Mouse (Mus musculus): ENCODE measurements at regions not wholly inside any gene's neighbourhood (a gene's known extent, or its start where the extent isn't known, plus 50 kb on each side); places are given as distances from the start of the nearest gene placed in this dataset.

DNA sequence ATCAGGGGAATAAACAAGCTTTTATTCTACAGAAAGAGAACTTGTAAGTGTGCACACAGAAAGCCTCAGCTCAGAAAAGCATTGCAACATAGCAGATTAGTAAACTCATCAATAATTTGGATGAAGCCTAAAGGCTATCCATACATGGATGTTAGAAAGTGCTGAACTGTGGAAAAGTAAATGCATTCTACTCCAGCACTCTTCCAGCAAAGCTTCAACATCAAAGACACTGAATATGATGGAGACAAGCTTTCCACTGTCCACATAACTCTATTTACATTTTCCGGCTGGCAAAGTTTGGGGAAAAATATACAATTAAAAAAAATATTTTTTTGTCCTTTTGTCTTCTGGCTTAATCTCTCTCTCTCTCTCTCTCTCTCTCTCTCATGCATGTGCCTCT is 69.7 kb downstream of the Slitrk6 start:
- in situ Hi-C loops (cut with MboI, MseI), result no loop called here

DNA sequence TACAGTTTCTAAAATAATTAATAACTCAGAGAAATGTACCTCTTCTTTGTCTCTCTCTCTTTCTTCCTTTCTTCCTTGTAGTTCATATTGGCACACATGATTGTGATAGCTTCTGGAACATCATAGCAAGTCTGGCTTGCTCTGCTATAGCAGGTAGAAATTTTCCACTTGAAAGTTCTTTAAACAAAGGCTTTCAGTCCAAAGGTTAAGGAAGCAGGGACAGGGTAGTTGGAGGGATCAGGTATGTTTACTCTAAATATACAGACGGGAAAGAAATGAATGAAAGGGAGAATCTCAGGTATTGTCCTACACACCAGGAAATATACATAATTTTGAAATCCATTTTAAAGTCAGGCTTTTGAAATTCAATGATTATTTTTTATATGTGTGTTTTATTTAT is 75.2 kb downstream of the Slitrk6 start:
- in situ Hi-C loops (cut with MboI, MseI), result no loop called here

DNA sequence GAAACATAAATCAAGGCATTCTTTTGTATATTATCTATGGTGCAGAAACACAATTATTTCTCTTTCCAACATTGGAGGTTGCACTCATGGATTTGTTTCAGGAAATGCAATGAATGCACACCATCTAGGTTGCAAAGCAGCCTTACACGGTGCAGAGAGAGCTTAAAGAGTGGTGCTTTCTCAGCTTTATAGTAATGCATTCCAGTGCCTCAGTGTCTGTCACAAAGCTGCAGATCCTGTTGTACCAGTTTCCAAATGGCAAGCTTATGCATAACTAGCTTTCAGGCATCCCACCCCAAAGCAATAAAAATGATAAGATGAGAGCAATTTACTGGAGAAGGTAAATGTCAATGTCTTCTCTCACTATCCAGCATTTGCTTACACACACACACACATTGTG is 89.2 kb downstream of the Slitrk6 start:
- in situ Hi-C loops (cut with MboI, MseI), result no loop called here

DNA sequence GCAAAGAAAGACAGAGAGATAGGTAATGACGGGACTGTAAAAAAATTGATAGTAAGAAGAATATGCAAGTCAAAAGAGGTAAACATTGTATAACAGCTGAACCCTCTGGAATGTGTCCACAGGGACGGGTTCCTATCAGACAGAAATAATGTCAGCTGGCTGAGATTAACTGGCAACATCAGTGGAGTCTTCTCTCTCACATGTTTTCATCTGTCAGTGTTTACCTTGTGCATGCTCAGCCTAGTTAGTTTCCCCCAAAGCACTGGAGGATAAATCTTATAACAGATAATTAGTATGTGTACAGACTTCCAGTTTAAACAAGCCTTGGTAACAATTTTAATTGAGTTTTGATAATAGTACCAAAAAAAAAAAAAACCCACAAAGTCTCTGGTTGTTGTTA is 91.7 kb downstream of the Slitrk6 start:
- in situ Hi-C loops (cut with MboI, MseI), result no loop called here

DNA sequence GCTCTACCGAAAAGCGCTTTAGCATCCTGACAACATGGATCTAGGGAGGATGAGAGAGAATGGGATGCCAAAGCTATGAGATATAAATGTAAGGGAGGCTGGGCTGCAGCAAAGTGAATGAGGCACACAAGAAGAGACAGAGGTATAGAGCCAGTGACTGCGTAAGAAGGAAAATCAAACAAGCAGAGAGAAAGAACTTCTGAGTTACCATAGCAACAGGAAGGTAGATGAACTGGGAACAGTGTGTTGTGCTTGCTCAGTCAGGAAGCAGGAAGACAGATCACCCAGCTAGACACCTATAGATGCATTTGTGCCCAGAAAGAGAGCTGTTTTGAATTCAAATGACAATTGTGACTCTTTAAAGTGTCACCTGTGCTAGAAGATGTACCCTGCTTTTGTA is 120.8 kb downstream of the Slitrk6 start:
- in situ Hi-C loops (cut with MboI, MseI), result no loop called here

DNA sequence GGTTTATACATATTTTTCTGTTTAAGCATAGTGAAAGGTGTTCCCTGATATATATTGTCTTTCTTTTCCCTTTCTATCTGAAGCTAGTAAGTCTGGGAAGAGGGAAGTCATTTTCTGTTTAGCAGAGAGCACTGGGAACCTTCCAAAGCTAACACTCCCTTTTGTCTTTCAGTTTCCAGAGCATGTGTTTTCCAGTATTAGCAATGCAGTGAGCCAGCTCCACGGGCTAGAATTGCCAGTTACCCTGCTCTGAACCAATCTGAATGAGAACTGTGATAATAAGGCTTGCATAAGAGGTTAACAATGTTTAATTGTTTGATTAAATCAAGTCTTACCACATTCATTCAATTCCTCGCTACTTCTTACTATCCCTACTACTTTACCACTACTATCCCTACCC is 131.2 kb downstream of the Slitrk6 start:
- in situ Hi-C loops (cut with MboI, MseI), result no loop called here

DNA sequence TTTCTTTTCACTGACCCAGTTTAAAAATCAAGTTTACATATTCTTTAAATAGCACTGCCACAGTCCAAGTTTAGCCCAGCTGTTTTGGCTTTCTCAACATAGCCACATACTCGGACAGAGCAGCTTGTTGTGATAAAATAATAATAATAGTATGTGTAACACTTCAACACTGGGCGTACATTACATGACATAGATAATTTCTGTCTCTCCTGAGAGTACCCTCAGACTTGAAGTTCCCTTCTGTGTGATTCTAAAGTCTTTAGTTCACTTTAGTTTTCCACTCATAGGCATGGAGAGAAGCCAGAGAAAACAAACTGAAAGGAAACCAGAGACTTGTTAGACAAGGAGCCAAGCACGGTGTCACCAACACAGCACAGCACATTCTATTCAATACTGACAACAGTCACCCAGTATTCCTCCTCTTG is 136.4 kb downstream of the Slitrk6 start:
- in situ Hi-C loops (cut with MboI, MseI), result no loop called here

DNA sequence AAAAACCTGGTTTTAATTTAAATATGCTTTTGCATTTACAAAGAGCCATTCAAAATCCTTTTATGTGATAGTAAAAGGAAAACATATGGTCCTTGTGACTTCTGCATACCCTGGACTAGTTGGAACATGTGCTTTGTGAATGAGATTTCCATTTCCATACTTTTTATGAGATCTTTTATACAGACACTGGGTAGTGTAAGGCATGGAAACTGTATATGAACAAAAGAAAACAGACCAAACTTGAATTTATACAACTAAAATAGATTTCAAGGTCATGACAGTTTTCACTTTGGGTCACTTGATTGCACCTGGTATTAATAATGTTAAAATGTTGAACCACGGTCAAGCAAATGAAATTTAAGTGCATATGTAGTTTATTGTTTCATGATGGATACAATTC is 138.5 kb downstream of the Slitrk6 start:
- in situ Hi-C loops (cut with MboI, MseI), result no loop called here

DNA sequence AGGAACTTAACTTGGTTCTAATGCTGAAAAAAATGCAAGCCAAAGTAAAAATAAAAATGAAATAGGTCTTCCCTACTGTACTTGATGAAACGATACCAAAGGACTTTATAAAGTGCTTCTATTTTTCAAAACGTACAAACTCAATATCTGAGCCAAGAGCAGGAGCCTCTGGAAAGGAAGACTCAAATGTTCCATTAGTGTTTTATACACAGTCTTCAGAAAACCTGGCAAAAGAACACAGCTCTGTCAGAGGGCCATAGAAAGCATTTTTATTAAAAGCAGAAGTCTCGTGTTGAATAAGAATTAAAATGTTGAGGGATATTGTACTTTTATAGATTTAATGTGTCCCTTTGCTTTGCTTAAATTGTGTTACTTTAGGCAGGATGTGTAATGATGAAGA is 174.6 kb downstream of the Slitrk6 start:
- in situ Hi-C loops (cut with MboI, MseI), result no loop called here

DNA sequence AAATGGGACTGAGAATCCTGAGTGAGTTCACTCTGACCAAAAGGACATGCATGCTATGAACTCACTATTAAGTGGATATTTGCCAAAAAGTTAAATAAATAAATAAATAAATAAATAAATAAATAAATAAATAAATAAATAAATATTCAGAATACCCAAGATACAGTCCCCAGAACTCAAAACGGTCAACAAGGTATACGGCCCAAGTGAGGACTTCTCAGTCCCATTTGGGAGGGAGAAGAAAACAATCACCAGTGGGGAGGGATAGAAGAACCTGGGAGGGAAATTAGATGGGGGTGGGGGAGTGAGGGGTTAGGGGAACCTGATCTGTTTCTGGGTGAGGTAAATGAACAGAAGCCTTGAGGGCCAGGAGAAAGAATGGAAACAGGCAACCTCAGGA is 184.2 kb downstream of the Slitrk6 start:
- in situ Hi-C loops (cut with MboI, MseI), result no loop called here

DNA sequence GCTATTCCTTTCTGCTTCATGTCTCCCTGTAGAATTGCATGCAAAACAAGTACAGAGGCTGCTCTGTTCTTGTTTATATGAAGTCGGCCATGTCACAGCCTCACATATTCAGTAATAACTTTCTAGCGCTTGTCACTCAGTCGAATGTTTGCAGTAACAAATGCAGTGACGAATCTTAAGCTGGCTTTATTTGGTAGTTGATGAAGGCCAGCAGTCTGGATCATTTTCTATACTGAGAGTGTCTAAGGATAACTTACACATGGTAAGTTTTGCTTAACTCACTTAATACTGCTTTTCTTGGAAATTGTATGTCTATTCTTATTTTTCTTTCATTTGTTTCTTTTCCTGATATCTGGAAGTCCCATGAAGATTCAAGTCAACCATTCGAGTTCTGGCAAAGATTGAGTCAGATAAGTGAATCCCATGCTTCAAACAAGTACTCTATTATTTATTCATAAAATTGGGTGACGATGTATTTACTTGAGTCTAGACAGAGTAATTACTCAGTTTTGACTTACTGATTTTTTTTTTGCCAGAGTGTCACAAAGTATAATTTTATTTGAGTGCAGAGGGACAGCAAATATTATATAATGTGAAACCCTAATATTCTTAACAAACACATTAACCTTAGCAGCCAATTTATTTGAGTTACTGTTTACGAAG is 189.0 kb downstream of the Slitrk6 start:
- in situ Hi-C loops (cut with MboI, MseI), result no loop called here

DNA sequence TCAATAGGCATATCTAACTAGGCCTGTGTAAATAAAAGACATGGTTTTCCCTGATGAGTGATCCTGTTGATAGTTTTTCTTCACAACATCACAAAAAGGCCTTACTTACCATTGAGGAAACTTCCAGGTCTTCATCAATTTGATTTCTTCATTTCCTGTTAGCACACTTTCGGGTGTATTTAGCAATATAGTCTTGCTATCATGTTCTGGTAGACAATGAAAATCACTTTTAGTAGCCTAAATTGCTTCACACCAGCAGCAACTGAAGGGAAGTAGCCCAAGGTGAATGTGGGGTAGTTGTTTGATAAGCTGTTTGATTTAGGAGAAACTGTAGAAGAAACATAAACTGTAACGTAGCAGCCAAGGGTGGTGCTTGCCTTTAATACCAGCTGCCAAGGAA is 190.3 kb downstream of the Slitrk6 start:
- in situ Hi-C loops (cut with MboI, MseI), result no loop called here

DNA sequence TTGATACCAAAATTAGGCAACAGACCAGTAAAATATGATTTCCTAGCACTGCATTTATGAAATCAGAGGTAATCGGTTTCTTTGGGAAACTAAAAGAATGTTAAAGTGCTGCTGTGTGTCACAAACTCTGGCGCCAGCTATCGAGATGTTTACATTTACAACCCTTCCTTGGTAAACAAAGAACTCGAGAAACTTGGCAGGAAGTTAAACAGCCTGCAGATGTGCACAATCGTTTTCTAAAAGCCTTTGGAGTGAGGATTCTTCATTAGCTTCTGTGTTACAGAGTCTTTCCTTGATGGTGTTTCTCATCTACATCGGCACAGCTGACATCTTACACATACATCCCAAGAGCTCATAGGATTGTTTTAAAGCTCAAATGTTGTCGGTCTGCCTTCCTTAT is 209.7 kb downstream of the Slitrk6 start:
- in situ Hi-C loops (cut with MboI, MseI), result no loop called here

DNA sequence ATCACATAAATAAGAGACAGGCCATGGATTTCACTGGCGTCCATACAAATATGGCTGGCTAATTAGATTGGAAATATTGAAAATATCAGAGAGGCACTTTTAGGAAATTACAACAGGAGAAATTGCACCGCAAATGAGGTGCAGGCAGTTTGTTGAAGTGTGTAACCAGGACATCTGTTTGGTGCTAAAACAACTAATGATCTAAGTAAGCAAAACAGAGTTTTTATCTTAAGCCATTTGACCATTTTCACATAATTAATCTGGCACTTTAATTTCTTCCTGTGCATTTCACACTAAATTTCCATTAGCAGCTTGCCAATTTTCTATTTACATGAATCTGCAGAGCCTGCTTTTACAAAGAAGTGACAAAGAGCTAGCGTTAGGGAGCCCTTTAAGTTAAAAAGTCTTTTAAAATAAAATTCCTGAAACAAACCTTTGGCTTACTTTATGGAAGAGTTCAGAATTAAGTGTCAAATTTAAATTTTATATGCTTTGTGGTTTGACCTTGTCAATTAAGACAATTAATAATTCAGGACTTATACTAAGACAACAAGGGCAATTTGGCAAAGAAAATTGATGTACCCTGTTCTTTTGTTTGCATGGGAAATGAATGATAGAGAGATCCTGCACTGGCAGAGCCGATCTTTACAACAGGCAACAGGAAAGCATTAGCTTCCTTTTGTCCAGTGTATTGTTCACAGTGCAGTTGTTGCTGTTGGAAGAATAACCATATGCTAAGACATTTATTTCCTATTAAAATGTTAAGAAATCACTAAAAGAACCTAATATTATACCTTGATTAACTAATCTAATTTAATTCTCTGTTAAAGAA is 211.4 kb downstream of the Slitrk6 start:
- in situ Hi-C loops (cut with MboI, MseI), result no loop called here

DNA sequence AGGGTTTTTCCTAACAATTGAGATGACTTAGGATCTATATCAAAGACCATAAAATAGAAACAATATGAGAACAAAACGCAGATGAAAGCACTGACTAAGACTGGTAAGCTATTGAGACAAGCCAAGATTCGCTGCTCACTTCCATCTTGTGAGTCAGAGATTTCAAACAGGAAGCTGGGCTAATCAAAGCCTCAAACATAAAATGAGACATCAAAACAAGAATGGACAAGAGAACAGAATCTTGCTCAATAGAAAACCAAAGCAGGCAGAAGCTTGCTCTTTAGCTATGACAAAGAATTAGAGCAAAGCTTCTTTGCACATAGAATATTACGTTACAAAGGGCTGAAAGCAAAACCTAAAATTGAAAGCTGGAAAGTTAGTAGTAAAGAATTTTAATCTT is 227.6 kb downstream of the Slitrk6 start:
- in situ Hi-C loops (cut with MboI, MseI), result no loop called here

DNA sequence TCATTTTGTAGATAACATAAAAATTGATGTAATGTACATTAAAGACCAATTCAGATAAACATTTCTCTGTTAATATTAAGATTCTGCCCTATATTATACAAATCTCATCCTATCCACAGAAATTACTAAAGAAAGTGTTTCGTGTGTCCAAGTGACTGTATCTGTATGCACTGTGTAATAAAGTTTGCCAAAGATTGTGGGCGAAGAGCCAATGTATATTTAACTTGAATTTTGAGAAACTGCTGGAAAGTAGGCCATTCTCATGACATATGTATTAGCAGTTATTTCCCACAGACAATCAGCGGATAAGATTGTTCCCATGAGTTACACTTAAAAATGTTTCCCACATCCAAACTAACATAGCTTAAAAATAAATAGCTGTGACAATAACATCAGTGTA is 269.9 kb downstream of the Slitrk6 start:
- in situ Hi-C loops (cut with MboI, MseI), result no loop called here

DNA sequence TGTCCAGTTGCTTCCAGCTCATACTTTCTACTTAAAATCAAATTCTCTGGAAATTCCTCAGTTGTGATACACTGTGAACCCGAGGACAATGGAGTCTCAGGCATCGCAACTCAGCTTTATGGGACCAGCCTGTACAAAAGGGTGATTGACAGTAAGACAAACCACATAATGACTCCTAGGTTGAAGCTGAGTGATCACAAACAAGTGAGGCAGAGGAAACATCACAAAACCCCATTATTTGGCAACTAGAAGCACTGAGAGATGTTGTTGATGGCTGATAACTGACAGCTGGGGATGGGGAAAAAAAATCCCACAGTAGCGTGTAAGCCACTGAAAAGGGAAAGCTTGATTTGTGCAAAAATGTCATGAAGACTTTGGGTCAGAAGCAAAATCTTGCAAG is 282.2 kb downstream of the Slitrk6 start:
- in situ Hi-C loops (cut with MboI, MseI), result no loop called here

DNA sequence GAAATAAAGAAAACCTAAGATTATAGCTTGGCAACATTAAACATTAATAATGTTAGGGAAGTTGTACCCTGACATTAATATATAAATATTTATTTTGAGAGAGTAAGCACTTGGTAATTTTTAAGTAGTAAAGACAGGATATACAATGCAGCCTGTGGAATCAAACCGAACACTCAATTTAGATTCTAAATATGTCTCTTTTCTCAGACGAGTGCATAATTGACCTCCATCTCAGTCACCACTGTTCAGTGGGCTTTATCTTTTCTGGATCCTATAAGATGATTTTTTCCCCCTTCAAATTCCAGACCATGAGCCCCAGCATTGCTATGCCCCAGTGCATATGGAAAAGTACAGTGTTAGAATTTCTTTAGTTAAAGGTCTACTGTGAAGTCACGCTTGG is 282.8 kb downstream of the Slitrk6 start:
- in situ Hi-C loops (cut with MboI, MseI), result no loop called here

DNA sequence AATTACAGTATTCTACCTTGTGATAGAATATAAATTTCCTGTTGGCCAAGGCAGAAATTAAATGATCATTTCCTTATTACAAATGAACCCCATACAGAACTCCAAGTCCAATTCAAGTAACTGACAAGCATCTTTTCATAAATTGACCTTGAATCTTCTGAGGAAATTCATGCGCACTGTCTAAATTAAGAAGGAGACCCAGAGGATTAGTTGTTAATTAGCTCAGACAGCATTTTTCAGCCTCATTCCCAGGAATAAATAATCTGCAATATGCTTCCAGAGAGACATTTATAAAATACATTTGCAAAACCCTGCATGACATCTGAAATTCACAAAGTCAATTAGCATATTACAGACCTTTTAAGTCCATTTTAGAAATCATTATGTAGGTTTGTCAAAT is 284.2 kb downstream of the Slitrk6 start:
- in situ Hi-C loops (cut with MboI, MseI), result no loop called here

DNA sequence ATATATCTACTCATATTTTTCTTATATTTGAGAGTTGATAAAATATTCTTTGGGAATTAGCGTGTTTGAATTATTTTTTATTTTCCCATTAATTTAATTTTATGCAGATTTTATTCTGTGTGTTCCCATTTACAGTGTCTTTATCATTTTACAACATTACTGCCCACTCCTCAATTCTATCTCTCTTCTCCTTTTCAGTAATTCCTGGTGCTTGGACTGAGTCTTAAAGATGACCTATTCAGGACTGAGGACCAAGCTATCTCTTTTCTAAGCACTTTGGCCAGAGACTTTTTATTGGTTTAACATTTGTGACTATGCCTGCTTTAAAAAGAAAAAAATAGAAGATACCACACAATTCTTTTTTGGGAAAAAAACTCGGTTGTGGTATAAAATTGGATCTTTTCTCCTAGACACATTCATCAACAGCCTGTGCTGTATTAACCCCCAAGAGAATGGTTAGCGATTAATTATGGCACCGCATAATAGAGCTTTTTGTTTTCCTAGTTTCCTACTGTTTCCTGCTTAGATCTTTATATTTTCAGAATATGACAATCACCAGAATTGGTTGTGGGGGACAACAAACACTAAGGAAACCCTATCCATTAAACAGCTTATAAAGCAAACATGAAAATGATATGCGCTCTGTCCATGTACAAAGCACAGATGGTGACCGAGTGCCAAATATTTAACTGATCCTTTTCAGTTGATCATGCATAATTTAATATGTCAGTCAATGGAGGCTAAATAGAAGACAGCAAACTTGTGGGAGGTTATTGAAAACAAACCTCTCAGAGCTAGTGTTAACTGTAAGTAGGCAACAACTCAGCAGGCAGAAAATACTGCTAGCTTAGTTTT is 286.3 kb downstream of the Slitrk6 start:
- in situ Hi-C loops (cut with MboI, MseI), result loop anchor here (10.0 kb wide), 1 partner anchor 716 kb away; no protein-coding TSS in a partner anchor
